Mouse (Mus musculus) E14TG2a.4 (cell line): ENCODE data around the gene Stat5b.

Experiments
- H3K27me3 ChIP-seq: 2 replicates; pipeline ENCODE4 v1.6.1; 2014; ENCODE audit warnings: low read length, control low read depth; ENCODE audit not compliant: insufficient read depth
- H3K36me3 ChIP-seq: 2 replicates; pipeline ENCODE4 v1.6.1; 2014; ENCODE audit warnings: low read length, control low read depth; ENCODE audit not compliant: insufficient read depth
- H3K4me1 ChIP-seq: replicated peaks from 2 replicates; pipeline ENCODE4 v1.6.1; 2014; ENCODE audit warnings: low read depth, low read length, control low read depth
- H3K4me3 ChIP-seq: replicated peaks from 2 replicates; pipeline ENCODE4 v1.5.1; 2014; ENCODE audit warnings: mild to moderate bottlenecking, low read length
- H3K9me3 ChIP-seq: 2 replicates; pipeline ENCODE4 v1.6.1; 2014; ENCODE audit warnings: low read length, control low read depth
- CTCF ChIP-seq: conservative IDR thresholded peaks from 2 replicates; pipeline ENCODE4 v1.5.1; 2014; ENCODE audit warnings: low read length
- NANOG ChIP-seq: IDR thresholded peaks from 2 replicates; pipeline ENCODE4 v1.6.1; 2014; ENCODE audit warnings: borderline replicate concordance, low read length, mixed read lengths
- POU5F1 ChIP-seq: IDR thresholded peaks from 2 replicates; pipeline ENCODE4 v1.6.1; 2014; ENCODE audit warnings: low read length, borderline replicate concordance

Stat5b gene

GRCm38 (mm10) chr11:100850038-100850777 is at the start of gene Stat5b:
Stat5b (minus strand) TSS chr11:100850724.
- H3K4me1 ChIP-seq, result peaks cover 24% of the 10 kb centered on the region
- peak within 1 kb of the TSS; percentile 85 for H3K4me3 ChIP-seq
- no peaks in the 10 kb centered on the region for H3K36me3 ChIP-seq
- TF ChIP-seq NANOG (no peak), CTCF (no peak), POU5F1 (no peak)
- peaks cover 72% of the 10 kb centered on the region for H3K27me3 ChIP-seq
- H3K9me3 ChIP-seq, result no peaks in the 10 kb centered on the region

DNA sequence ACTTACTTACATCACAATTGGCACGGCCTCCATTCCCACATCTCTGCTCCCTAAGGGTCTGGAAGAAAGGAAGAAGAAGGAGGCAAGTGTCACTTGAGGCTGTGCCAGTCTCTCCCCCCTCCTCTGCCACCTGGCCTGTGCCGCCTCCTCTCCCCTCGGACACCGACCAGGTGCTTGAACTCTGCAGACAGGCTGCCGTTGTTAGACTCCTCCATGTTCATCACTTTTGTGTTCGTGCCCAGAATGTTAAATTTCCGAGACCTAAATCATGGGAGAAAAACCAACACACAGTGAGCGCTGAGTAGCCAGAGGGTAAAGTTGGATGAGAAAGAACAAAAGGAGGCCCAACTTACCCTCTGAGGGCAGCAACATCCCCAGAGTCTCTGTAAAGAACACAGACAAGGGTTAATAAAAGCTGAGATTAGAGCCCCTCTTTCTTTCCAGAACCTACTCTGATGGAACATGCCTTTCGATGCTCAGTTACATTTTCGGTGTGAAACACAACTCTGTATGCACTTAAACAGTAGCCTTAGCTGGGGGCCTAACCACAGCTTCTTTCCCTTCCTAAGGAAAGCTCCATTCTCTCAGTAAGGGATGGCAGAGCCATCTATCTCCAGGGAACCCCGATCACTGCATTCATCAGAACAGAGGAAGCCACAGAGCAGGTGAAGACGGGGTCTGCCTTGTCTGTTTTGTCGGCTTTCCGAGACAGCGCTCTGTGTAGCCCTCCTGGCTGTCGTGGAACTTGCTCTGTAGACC is 48.1 kb upstream of the Stat5b start:
- Histone ChIP-seq H3K4me3 (no peak overlapping the region), H3K36me3 (peaks cover 96% of the 10 kb centered on the region), H3K9me3 (no peaks in the 10 kb centered on the region), H3K4me1 (peaks cover 11% of the 10 kb centered on the region), H3K27me3 (no peaks in the 10 kb centered on the region)
- TF ChIP-seq POU5F1 (no peak), NANOG (no peak), CTCF (no peak)

DNA sequence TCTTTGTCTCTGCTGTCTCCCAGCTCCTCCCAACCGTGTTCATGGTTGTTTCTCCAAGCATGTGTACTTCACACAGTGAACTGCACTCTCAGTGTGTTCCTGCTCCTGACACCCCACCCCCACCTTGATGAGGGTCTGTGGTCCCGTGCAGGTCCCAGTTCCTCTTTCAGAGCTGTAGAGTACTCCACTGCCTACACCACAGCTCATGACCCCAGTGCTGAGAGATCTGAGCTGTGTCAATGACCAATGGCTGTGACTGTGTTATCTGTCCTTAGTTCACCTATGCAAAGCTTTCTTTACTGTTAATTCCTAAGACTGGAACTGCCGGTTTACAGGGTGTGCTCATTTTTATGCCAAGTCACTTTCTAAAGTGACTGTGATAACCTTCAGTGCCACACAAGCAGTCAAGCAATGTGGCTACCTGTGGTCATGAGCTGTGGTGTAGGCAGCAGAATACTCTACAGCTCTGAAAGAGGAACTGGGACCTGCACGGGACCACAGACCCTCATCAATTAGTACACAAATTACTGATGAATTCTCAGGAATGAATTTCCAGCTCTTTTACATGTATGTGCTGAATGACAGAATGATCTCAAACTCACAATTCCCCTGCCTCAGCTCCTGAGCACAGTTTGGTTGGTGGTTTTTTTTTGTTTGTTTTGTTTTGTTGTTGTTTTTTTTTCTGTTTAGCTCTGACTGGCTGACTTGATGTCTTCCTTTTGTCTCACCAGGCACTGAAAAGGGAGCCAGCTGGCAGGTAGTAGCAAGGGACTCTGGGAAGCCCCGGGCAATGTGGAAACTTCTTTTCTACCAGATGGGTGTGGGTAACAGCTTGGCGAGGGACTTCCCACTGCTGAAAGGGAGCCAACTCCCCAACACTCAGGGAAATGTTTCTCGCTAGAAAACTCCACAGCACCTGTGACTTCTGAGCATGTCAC is 47.0 kb upstream of the Stat5b start:
- Histone ChIP-seq H3K4me1 (peaks cover 14% of the 10 kb centered on the region), H3K9me3 (no peaks in the 10 kb centered on the region), H3K27me3 (no peaks in the 10 kb centered on the region), H3K36me3 (peaks cover 96% of the 10 kb centered on the region), H3K4me3 (no peak overlapping the region)
- no peak for TF ChIP-seq POU5F1
- no peak for TF ChIP-seq CTCF
- TF ChIP-seq NANOG, result no peak

GRCm38 (mm10) chr11:100896078-100896477 is 45.6 kb upstream of the Stat5b start:
- no peaks in the 10 kb centered on the region for H3K27me3 ChIP-seq
- H3K4me3 ChIP-seq, result no peak overlapping the region
- peaks cover 96% of the 10 kb centered on the region for H3K36me3 ChIP-seq
- H3K4me1 ChIP-seq, result peaks cover 14% of the 10 kb centered on the region
- H3K9me3 ChIP-seq, result no peaks in the 10 kb centered on the region
- TF ChIP-seq CTCF (no peak), POU5F1 (no peak), NANOG (no peak)

DNA sequence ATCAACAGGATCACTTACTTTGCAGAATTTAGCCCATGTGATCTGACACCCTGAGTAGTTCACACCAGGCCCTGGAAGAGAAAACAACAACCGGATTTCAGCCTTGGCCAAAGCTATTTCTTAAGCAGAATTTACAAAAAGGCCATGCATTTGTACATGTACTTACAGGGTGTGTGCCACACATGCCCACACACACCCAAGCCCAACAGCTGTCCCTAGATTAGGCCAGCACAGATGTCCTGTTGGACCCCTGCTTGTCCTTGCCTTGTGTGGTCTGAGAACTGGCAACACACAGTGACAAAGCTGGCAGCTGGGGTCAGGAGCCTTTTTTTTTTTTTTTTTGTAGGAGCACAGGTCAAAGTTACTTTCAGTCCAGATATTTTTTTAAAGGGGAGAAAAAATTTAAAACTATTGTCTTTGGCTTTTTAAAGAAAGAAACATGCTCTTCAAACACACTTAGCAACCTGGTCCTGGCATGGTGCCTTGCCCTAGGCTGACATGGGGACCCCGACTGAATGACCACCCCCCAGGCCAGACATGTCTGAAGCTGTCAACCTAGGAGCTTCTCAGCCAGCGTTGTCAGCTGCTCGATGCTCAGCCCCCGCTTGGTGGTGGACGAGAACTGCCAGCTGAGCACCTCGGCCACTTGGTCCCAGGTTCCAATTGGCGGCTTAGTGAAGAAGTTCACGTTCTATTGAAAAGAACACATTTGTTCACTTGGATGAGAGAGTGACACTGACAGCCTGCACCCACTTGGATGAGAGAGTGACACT is 43.8 kb upstream of the Stat5b start:
- H3K4me1 ChIP-seq, result peaks cover 14% of the 10 kb centered on the region
- H3K4me3 ChIP-seq, result no peak overlapping the region
- peaks cover 9% of the 10 kb centered on the region; the same call in 1 of the 2 replicates for H3K9me3 ChIP-seq
- H3K27me3 ChIP-seq, result no peaks in the 10 kb centered on the region
- TF ChIP-seq CTCF (no peak), NANOG (no peak), POU5F1 (no peak)
- peaks cover 96% of the 10 kb centered on the region for H3K36me3 ChIP-seq

- Histone ChIP-seq H3K9me3 (peaks cover 12% of the 10 kb centered on the region; the same call in 1 of the 2 replicates), H3K27me3 (no peaks in the 10 kb centered on the region), H3K4me1 (peaks cover 22% of the 10 kb centered on the region), H3K4me3 (no peak overlapping the region), H3K36me3 (peaks cover 96% of the 10 kb centered on the region)
- TF ChIP-seq POU5F1 (no peak), CTCF (peak; percentile 93), NANOG (no peak)
Measured at GRCm38 (mm10) chr11:100893482-100893881, 43.0 kb upstream of the Stat5b start.

- Histone ChIP-seq H3K4me1 (peaks cover 21% of the 10 kb centered on the region), H3K27me3 (no peaks in the 10 kb centered on the region), H3K9me3 (peaks cover 12% of the 10 kb centered on the region; the same call in 1 of the 2 replicates), H3K36me3 (peaks cover 96% of the 10 kb centered on the region), H3K4me3 (no peak overlapping the region)
- no peak for TF ChIP-seq POU5F1
- no peak for TF ChIP-seq NANOG
- TF ChIP-seq CTCF, result no peak
Measured at GRCm38 (mm10) chr11:100892435-100892834, 41.9 kb upstream of the Stat5b start.
